ENCODE assay signal across 25 mouse cellular contexts in genomic region chr5:66470837-66471236, GRCm38 (mm10).
A peak's percentile ranks its signal among the peaks of the same experiment; 100 is the strongest.
DNase-seq lines count a peak whose midpoint lies in the region; ATAC-seq lines count a peak whose summit lies in the region.
"Had no signal": no experiment of that assay in that cellular context is flagged by ENCODE, and none has a peak within 500 bp of the region (broad histone marks: within the 10 kb centered on the region; RNA-seq: fewer than 3 reads in every experiment).

No protein-coding gene starts in this region.

- H3K4me1 ChIP-seq in liver, embryonic 13.5 days (replicated peaks) = 0 out of 2 replicates have a peak, but pooled peaks cover 2% of the 10 kb centered on the region
- H3K4me1 ChIP-seq in brown adipose tissue, adult 24 weeks (ENCODE audit: control insufficient read depth, insufficient read depth, insufficient read length, low read length) = peaks cover 39% of the 10 kb centered on the region
- H3K4me1 ChIP-seq in midbrain, embryonic 15.5 days = peaks cover 15% of the 10 kb centered on the region
- H3K4me1 ChIP-seq: intestine, embryonic 15.5 days had no signal

- DNase-seq in kidney, adult 11 months = peak; percentile 37
- no peak for DNase-seq in kidney, postnatal 14 days
- no peak for DNase-seq in liver, embryonic 13.5 days
- no peak for DNase-seq in liver
- no peak for DNase-seq in embryo, embryonic 11 days
- DNase-seq: adrenal gland, postnatal 14 days; cerebellum, adult 11 months; cerebellum, postnatal 10 days; heart, postnatal 4 days; layer of hippocampus, adult 9-11 months; lung, embryonic 14.5 days; lung, postnatal 36 days; right cerebral cortex, postnatal 14 days; spleen, adult 18-20 months; thymus, postnatal 4 days had no signal

- no peak overlapping the region for H3K27ac ChIP-seq in liver, embryonic 13.5 days
- H3K27ac ChIP-seq in brown adipose tissue, adult 24 weeks (replicated peaks; ENCODE audit: low read depth, low read length) = peak overlapping the region; percentile 46
- H3K27ac ChIP-seq in midbrain, embryonic 15.5 days = no peak overlapping the region
- H3K27ac ChIP-seq: embryonic facial prominence, embryonic 13.5 days; forebrain, embryonic 15.5 days; hindbrain, embryonic 15.5 days; intestine, embryonic 15.5 days; neural tube, embryonic 15.5 days had no signal

- WGBS in liver, embryonic 13.5 days (ENCODE audit: insufficient replicate concordance) = 61% methylated on average over 5 of the region's 5 CpGs
- WGBS in midbrain, embryonic 15.5 days = 87% methylated on average over 5 of the region's 5 CpGs

- no peak overlapping the region for H3K4me3 ChIP-seq in liver, embryonic 13.5 days (replicated peaks)
- H3K4me3 ChIP-seq in brown adipose tissue, adult 24 weeks (ENCODE audit: insufficient read depth, low read depth, low read length) = no peak overlapping the region
- no peak overlapping the region for H3K4me3 ChIP-seq in midbrain, embryonic 15.5 days
- H3K4me3 ChIP-seq: embryonic facial prominence, embryonic 13.5 days; forebrain, embryonic 15.5 days; heart, embryonic 13.5 days; hindbrain, embryonic 15.5 days; intestine, embryonic 15.5 days; neural tube, embryonic 15.5 days had no signal

- H3K27me3 ChIP-seq in liver, embryonic 13.5 days = no peaks in the 10 kb centered on the region
- H3K27me3 ChIP-seq in midbrain, embryonic 15.5 days (replicated peaks) = no peaks in the 10 kb centered on the region
- H3K27me3 ChIP-seq: embryonic facial prominence, embryonic 13.5 days; forebrain, embryonic 15.5 days; heart, embryonic 13.5 days; hindbrain, embryonic 15.5 days; intestine, embryonic 15.5 days; neural tube, embryonic 15.5 days; Patski had no signal

- ATAC-seq in liver, embryonic 13.5 days (ENCODE audit: low read depth) = peak; percentile 68
- ATAC-seq in midbrain, embryonic 15.5 days (replicated peaks) = no peak
- ATAC-seq: forebrain, embryonic 15.5 days; intestine, embryonic 15.5 days; midbrain, embryonic 16.5 days; Patski had no signal

- H3K9me3 ChIP-seq in liver, embryonic 13.5 days (replicated peaks) = no peaks in the 10 kb centered on the region
- H3K9me3 ChIP-seq in midbrain, embryonic 15.5 days = no peaks in the 10 kb centered on the region
- H3K9me3 ChIP-seq: embryonic facial prominence, embryonic 13.5 days; forebrain, embryonic 15.5 days; heart, embryonic 13.5 days; hindbrain, embryonic 15.5 days; intestine, embryonic 15.5 days; neural tube, embryonic 15.5 days had no signal

- H3K4me2 ChIP-seq in liver, embryonic 13.5 days = no peak overlapping the region
- H3K4me2 ChIP-seq in midbrain, embryonic 15.5 days = no peak overlapping the region
- H3K4me2 ChIP-seq: embryonic facial prominence, embryonic 13.5 days; forebrain, embryonic 15.5 days; heart, embryonic 13.5 days; hindbrain, embryonic 15.5 days; intestine, embryonic 15.5 days; lung, embryonic 14.5 days; neural tube, embryonic 15.5 days had no signal

- no peak overlapping the region for H3K9ac ChIP-seq in liver, embryonic 13.5 days
- no peak overlapping the region for H3K9ac ChIP-seq in midbrain, embryonic 15.5 days
- H3K9ac ChIP-seq: embryonic facial prominence, embryonic 13.5 days; forebrain, embryonic 15.5 days; heart, embryonic 13.5 days; hindbrain, embryonic 15.5 days; intestine, embryonic 15.5 days; lung, embryonic 14.5 days; neural tube, embryonic 15.5 days had no signal

- no peaks in the 10 kb centered on the region for H3K36me3 ChIP-seq in liver, embryonic 13.5 days
- no peaks in the 10 kb centered on the region for H3K36me3 ChIP-seq in midbrain, embryonic 15.5 days (replicated peaks)
- H3K36me3 ChIP-seq: forebrain, embryonic 15.5 days; heart, embryonic 13.5 days; hindbrain, embryonic 15.5 days; intestine, embryonic 15.5 days; neural tube, embryonic 15.5 days had no signal
